Mouse (Mus musculus): ENCODE measurements around the gene Opn1sw. TPM values are rescaled to one million over a fixed set of nuclear protein-coding genes. Genes with fewer than 3 reads are reported as not detected.
A peak's percentile ranks its signal among the peaks of the same experiment; 100 is the strongest.

Gene Opn1sw
- polyA plus RNA-seq (2012; fragmentation: generic; extraction: Trizol), result 0.17 TPM

- H3K27me3 ChIP-seq (ENCODE audit: control insufficient read depth, insufficient read depth, insufficient read length), result no peaks in the 10 kb centered on the region
- peak within 1 kb of the TSS; percentile 23 for H3K4me3 ChIP-seq
- peak within 1 kb of the TSS; percentile 83 for H3K4me2 ChIP-seq (ENCODE audit: low read depth)
- no peaks in the 10 kb centered on the region for H3K36me3 ChIP-seq (ENCODE audit: control insufficient read depth, insufficient read depth)
- no peaks in the 10 kb centered on the region for H3K79me2 ChIP-seq (ENCODE audit: control insufficient read depth, insufficient read depth)
- no peak for TF ChIP-seq TCF3 (IDR thresholded peaks at IDR 0.05; ENCODE audit: insufficient read length, low read depth)
- peak in 1 of 3 experiments; percentile 14 for TF ChIP-seq MYOD1 (IDR thresholded peaks at IDR 0.05; ENCODE audit: control insufficient read depth in 1 of 3, insufficient read length in 2 of 3, low read depth in 2 of 3)
- no peak for TF ChIP-seq MAX (IDR thresholded peaks at IDR 0.05; ENCODE audit: low read depth)
- peak; percentile 52 for TF ChIP-seq POLR2A (IDR thresholded peaks at IDR 0.05; ENCODE audit: insufficient read length, low read depth)
- H3ac ChIP-seq (ENCODE audit: control insufficient read depth, insufficient read length), result no peak within 1 kb of the TSS
Measured at GRCm38 (mm10) chr6:29388052-29388518, at the start of gene Opn1sw. Gene Opn1sw (minus strand): TSS chr6:29388468.

GRCm38 (mm10) chr6:29436461-29436934, 48.2 kb upstream of the Opn1sw start:
- Histone ChIP-seq H3K4me2 (ENCODE audit: low read depth) (peak overlapping the region; percentile 86), H3K79me2 (ENCODE audit: control insufficient read depth, insufficient read depth) (peaks cover 44% of the 10 kb centered on the region), H3K36me3 (ENCODE audit: control insufficient read depth, insufficient read depth) (peaks cover 43% of the 10 kb centered on the region), H3K4me3 (peak overlapping the region; percentile 100), H3ac (ENCODE audit: control insufficient read depth, insufficient read length) (peak overlapping the region; percentile 49), H3K27me3 (ENCODE audit: control insufficient read depth, insufficient read depth, insufficient read length) (no peaks in the 10 kb centered on the region)
- TF ChIP-seq CEBPB (IDR thresholded peaks at IDR 0.05; ENCODE audit: insufficient read depth, poor library complexity, severe bottlenecking) (no peak), POLR2AphosphoS2 (IDR thresholded peaks at IDR 0.05; ENCODE audit: insufficient read length, low read depth) (peak; percentile 70), POLR2A (IDR thresholded peaks at IDR 0.05; ENCODE audit: insufficient read length, low read depth) (peak; percentile 41)

GRCm38 (mm10) chr6:29435940-29436451, 47.7 kb upstream of the Opn1sw start:
- peaks cover 44% of the 10 kb centered on the region for H3K79me2 ChIP-seq (ENCODE audit: control insufficient read depth, insufficient read depth)
- peak; percentile 92 to 99 (median 99) for TF ChIP-seq MYOG (IDR thresholded peaks at IDR 0.05; ENCODE audit: control insufficient read depth in 1 of 3, insufficient read depth in 1 of 3, insufficient read length in 2 of 3, low read depth in 2 of 3)
- TF ChIP-seq E2F4 (IDR thresholded peaks at IDR 0.05; ENCODE audit: insufficient read depth), result no peak
- no peak for TF ChIP-seq MAX (IDR thresholded peaks at IDR 0.05; ENCODE audit: low read depth)
- TF ChIP-seq MYOD1 (IDR thresholded peaks at IDR 0.05; ENCODE audit: control insufficient read depth in 1 of 3, insufficient read length in 2 of 3, low read depth in 2 of 3), result peak; percentile 80 to 98 (median 98)
- peak; percentile 97 for TF ChIP-seq TCF12 (IDR thresholded peaks at IDR 0.05; ENCODE audit: insufficient read depth, poor library complexity, severe bottlenecking)
- peak; percentile 75 for TF ChIP-seq TCF3 (IDR thresholded peaks at IDR 0.05; ENCODE audit: insufficient read length, low read depth)
- peak; percentile 51 for TF ChIP-seq POLR2A (IDR thresholded peaks at IDR 0.05; ENCODE audit: insufficient read length, low read depth)
- peak; percentile 66 for TF ChIP-seq POLR2AphosphoS2 (IDR thresholded peaks at IDR 0.05; ENCODE audit: insufficient read length, low read depth)
- H3K27me3 ChIP-seq (ENCODE audit: control insufficient read depth, insufficient read depth, insufficient read length), result no peaks in the 10 kb centered on the region
- peak overlapping the region; percentile 49 for H3ac ChIP-seq (ENCODE audit: control insufficient read depth, insufficient read length)
- H3K36me3 ChIP-seq (ENCODE audit: control insufficient read depth, insufficient read depth), result peaks cover 38% of the 10 kb centered on the region
- H3K4me3 ChIP-seq, result peak overlapping the region; percentile 100
- H3K4me2 ChIP-seq (ENCODE audit: low read depth), result peak overlapping the region; percentile 86

GRCm38 (mm10) chr6:29434911-29435691, 46.8 kb upstream of the Opn1sw start:
- Histone ChIP-seq H3ac (ENCODE audit: control insufficient read depth, insufficient read length) (peak overlapping the region; percentile 49), H3K36me3 (ENCODE audit: control insufficient read depth, insufficient read depth) (peaks cover 29% of the 10 kb centered on the region)
- TF ChIP-seq MYOG (IDR thresholded peaks at IDR 0.05; ENCODE audit: control insufficient read depth in 1 of 3, insufficient read depth in 1 of 3, insufficient read length in 2 of 3, low read depth in 2 of 3) (peak in 1 of 3 experiments; percentile 35), REST (IDR thresholded peaks at IDR 0.05; ENCODE audit: insufficient read depth, insufficient read length) (no peak), MYOD1 (IDR thresholded peaks at IDR 0.05; ENCODE audit: control insufficient read depth in 1 of 3, insufficient read length in 2 of 3, low read depth in 2 of 3) (peak in 1 of 3 experiments; percentile 34), POLR2A (IDR thresholded peaks at IDR 0.05; ENCODE audit: insufficient read length, low read depth) (no peak)

GRCm38 (mm10) chr6:29433804-29434795, 45.8 kb upstream of the Opn1sw start:
- TF ChIP-seq USF1 (IDR thresholded peaks at IDR 0.05; ENCODE audit: low read depth) (no peak), TCF12 (IDR thresholded peaks at IDR 0.05; ENCODE audit: insufficient read depth, poor library complexity, severe bottlenecking) (no peak), MAX (IDR thresholded peaks at IDR 0.05; ENCODE audit: low read depth) (no peak), POLR2AphosphoS2 (IDR thresholded peaks at IDR 0.05; ENCODE audit: insufficient read length, low read depth) (peak; percentile 82), REST (IDR thresholded peaks at IDR 0.05; ENCODE audit: insufficient read depth, insufficient read length) (no peak), TCF3 (IDR thresholded peaks at IDR 0.05; ENCODE audit: insufficient read length, low read depth) (no peak), E2F4 (IDR thresholded peaks at IDR 0.05; ENCODE audit: insufficient read depth) (no peak), CEBPB (IDR thresholded peaks at IDR 0.05; ENCODE audit: insufficient read depth, poor library complexity, severe bottlenecking) (no peak), MYOG (IDR thresholded peaks at IDR 0.05; ENCODE audit: control insufficient read depth in 1 of 3, insufficient read depth in 1 of 3, insufficient read length in 2 of 3, low read depth in 2 of 3) (peak in 1 of 3 experiments; percentile 30), POLR2A (IDR thresholded peaks at IDR 0.05; ENCODE audit: insufficient read length, low read depth) (peak; percentile 79), MYOD1 (IDR thresholded peaks at IDR 0.05; ENCODE audit: control insufficient read depth in 1 of 3, insufficient read length in 2 of 3, low read depth in 2 of 3) (peak in 1 of 3 experiments; percentile 45), SRF (IDR thresholded peaks at IDR 0.05; ENCODE audit: control insufficient read depth, insufficient read length, low read depth) (no peak)

More at GRCm38 (mm10) chr6:29434911-29435691, 46.8 kb upstream of the Opn1sw start:
- H3K4me3 ChIP-seq, result peak overlapping the region; percentile 100
- H3K27me3 ChIP-seq (ENCODE audit: control insufficient read depth, insufficient read depth, insufficient read length), result no peaks in the 10 kb centered on the region
- H3K4me2 ChIP-seq (ENCODE audit: low read depth), result peak overlapping the region; percentile 86
- peaks cover 44% of the 10 kb centered on the region for H3K79me2 ChIP-seq (ENCODE audit: control insufficient read depth, insufficient read depth)

More at GRCm38 (mm10) chr6:29433804-29434795, 45.8 kb upstream of the Opn1sw start:
- Histone ChIP-seq H3K27me3 (ENCODE audit: control insufficient read depth, insufficient read depth, insufficient read length) (no peaks in the 10 kb centered on the region), H3K4me3 (peak overlapping the region; percentile 100), H3K79me2 (ENCODE audit: control insufficient read depth, insufficient read depth) (peaks cover 44% of the 10 kb centered on the region), H3ac (ENCODE audit: control insufficient read depth, insufficient read length) (peak overlapping the region; percentile 49), H3K36me3 (ENCODE audit: control insufficient read depth, insufficient read depth) (peaks cover 21% of the 10 kb centered on the region), H3K4me2 (ENCODE audit: low read depth) (peak overlapping the region; percentile 86)

Data from myocyte (in vitro differentiated cells).